Mouse (Mus musculus) olfactory bulb, adult 2 months (tissue): ENCODE data around the gene Ppfia4.

Experiments
- CTCF ChIP-seq: fragments of 200-500 bp; IDR thresholded peaks from 2 replicates; pipeline ENCODE4 v1.5.1; 2012; ENCODE audit warnings: low read depth, mild to moderate bottlenecking, low read length, moderate library complexity; ENCODE audit not compliant: insufficient read depth
- POLR2A ChIP-seq: fragments of 200-500 bp; IDR thresholded peaks from 2 replicates; pipeline ENCODE4 v1.6.1; 2012; ENCODE audit warnings: mild to moderate bottlenecking, low read depth, low read length, moderate library complexity; ENCODE audit not compliant: insufficient read depth

DNA sequence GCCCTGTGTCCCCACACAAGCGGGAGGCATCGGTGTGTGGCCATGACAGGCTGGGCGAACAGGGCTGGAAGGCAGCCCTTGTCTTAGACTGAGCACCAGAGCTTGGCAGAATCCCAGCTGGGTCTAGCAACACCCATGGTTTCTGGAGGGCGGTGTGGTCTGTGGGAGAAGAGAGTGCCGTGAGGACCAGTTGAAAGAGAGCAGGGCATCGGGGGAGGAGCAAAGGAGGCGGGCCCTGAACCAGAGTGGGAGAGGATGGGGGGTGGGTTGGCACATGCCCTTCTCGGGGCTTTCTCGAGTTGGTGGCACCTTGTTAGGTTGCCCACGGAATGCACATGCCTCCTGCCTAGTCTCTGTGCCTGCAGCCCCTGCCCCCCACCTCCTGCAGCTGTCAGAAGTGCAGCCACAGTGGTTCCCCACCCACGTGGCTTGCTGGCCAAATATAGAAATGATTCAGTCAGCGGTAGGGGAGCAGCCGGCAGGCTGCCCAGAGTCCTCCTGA lies at the start of gene Ppfia4:
- TF ChIP-seq CTCF = no peak
- TF ChIP-seq POLR2A = no peak
